Mouse (Mus musculus) olfactory bulb, adult 2 months (tissue): Measurements from ENCODE around the gene B3gntl1.

Experiments used
- CTCF ChIP-seq: fragments of 200-500 bp; IDR thresholded peaks from 2 replicates; pipeline ENCODE4 v1.5.1; 2012; ENCODE audit warnings: low read depth, mild to moderate bottlenecking, low read length, moderate library complexity; ENCODE audit not compliant: insufficient read depth
- POLR2A ChIP-seq: fragments of 200-500 bp; IDR thresholded peaks from 2 replicates; pipeline ENCODE4 v1.6.1; 2012; ENCODE audit warnings: mild to moderate bottlenecking, low read depth, low read length, moderate library complexity; ENCODE audit not compliant: insufficient read depth

DNA sequence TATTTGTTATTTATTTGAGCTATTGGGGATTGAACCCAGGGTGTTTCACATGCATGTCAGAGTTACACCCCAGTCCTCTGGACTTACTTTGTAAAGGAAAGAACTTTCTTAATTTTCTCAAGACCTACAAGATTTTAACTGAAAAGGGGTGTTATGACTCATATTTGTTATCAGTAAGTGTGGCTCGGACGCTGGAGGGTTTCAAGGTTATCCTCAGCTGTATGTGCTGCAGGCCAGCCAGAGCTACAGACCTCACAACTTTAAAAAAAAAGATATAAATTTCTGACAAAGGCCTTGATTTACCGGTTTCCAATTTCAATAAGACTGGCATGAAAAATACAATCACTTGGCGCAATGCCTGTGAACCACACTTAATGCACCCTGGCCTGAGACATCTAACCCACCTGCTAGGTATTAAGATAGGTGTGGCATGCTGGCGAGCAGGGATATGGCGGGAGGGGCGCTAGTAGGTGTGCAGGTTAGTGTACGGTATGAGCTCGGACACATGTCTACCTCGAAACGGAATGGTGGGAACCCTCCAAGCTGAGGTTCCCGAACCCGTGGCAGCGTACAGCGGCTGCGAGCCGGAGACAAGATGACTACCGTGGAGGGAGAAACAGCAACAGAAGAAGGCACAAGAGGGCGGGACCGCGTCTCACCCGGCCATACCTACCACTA, 502 bp downstream of the B3gntl1 start:
- TF ChIP-seq POLR2A: no peak
- no peak for TF ChIP-seq CTCF
